Mouse (Mus musculus) adrenal gland, postnatal 4 days (tissue): Measurements from ENCODE around the gene Nkx2-9. TPM values are rescaled to one million over a fixed set of nuclear protein-coding genes. Genes with fewer than 3 reads are reported as not detected.

Experiments
- DNase-seq, 2 experiments: peaks; one replicate each; pipeline ENCODE4 v3.0.0; 2021 to 2022; ENCODE audit warnings: low spot score in 2 of 2, mixed read lengths in 2 of 2
- long read RNA-seq, 2 experiments: library from polyadenylated mRNA; stranded (forward); transcript quantifications; one replicate each; pipeline ENCODE4 v2.0.0; 2021
- total RNA-seq, 2 experiments: library from RNA; stranded (reverse); gene quantifications; 2 replicates each; pipeline ENCODE4 v1.2.3; 2021

Nkx2-9 gene
- under 1 TPM in 1 of 2 experiments, not detected in 1; 0.25 TPM for total RNA-seq
- long read RNA-seq, experiment 1, partial matches to known transcripts, result 0 of 1 reads
- long read RNA-seq, experiment 1, other reads (novel, unspliced or antisense), result 0 of 1 reads
- long read RNA-seq, experiment 2, partial matches to known transcripts, result 0 of 1 reads
- long read RNA-seq, experiment 2, other reads (novel, unspliced or antisense), result 0 of 1 reads

- no peak for DNase-seq
Measured at GRCm38 (mm10) chr12:56612761-56613437, at the start of gene Nkx2-9. Gene Nkx2-9 (minus strand): TSS chr12:56613284.

GRCm38 (mm10) chr12:56637181-56637566, 24.1 kb upstream of the Nkx2-9 start:
- DNase-seq, result no peak

- DNase-seq, result no peak
Measured at GRCm38 (mm10) chr12:56636534-56637180, 23.6 kb upstream of the Nkx2-9 start.

- DNase-seq, result no peak
Measured at GRCm38 (mm10) chr12:56616088-56616487, 3.0 kb upstream of the Nkx2-9 start.

- no peak for DNase-seq
Measured at GRCm38 (mm10) chr12:56615391-56615790, 2.3 kb upstream of the Nkx2-9 start.

- no peak for DNase-seq
Measured at GRCm38 (mm10) chr12:56614513-56614912, 1.4 kb upstream of the Nkx2-9 start.

- no peak for DNase-seq
Measured at GRCm38 (mm10) chr12:56613916-56614510, 929 bp upstream of the Nkx2-9 start.

- no peak for DNase-seq
Measured at GRCm38 (mm10) chr12:56613438-56613830, 350 bp upstream of the Nkx2-9 start.

GRCm38 (mm10) chr12:56612349-56612735, 742 bp downstream of the Nkx2-9 start:
- DNase-seq, result no peak

GRCm38 (mm10) chr12:56611504-56612348, 1.4 kb downstream of the Nkx2-9 start:
- no peak for DNase-seq

GRCm38 (mm10) chr12:56610851-56611250, 2.2 kb downstream of the Nkx2-9 start:
- DNase-seq, result no peak

GRCm38 (mm10) chr12:56591722-56592121, 21.4 kb downstream of the Nkx2-9 start:
- no peak for DNase-seq

- no peak for DNase-seq
Measured at GRCm38 (mm10) chr12:56587830-56588229, 25.3 kb downstream of the Nkx2-9 start.

Other genes with a start within 250 kb of the Nkx2-9 start
- gene Nkx2-1, start 76.4 kb downstream of the Nkx2-9 start, total RNA-seq, result not detected
- gene Pax9, start 78.5 kb upstream of the Nkx2-9 start, total RNA-seq, result not detected